Mouse (Mus musculus): ENCODE results near the gene Klhl29. TPM values are rescaled to one million over a fixed set of nuclear protein-coding genes. Genes with fewer than 3 reads are reported as not detected.

Klhl29 gene
- total RNA-seq, 1 experiment from 2014 or later, result not detected

DNA sequence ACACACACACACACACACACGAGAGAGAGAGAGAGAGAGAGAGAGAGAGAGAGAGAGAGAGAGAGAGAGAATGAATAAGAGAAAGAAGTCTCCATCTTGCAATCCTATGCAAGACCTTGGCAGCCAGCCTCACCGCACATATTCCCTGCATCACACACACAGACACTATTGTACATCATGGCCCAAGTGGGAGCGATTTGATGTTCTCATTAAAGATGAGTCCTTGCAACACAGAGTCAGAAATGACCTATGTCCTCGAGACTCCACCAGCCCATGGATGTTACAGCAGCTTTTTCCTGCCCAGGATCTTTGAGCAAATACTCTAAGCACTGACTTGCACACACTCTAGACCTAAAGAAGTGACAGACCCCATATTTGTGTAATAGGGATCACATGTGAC lies 114.0 kb downstream of the Klhl29 start:
- ATAC-seq (replicated peaks; ENCODE audit: low read depth, poor library complexity, severe bottlenecking), result no peak

DNA sequence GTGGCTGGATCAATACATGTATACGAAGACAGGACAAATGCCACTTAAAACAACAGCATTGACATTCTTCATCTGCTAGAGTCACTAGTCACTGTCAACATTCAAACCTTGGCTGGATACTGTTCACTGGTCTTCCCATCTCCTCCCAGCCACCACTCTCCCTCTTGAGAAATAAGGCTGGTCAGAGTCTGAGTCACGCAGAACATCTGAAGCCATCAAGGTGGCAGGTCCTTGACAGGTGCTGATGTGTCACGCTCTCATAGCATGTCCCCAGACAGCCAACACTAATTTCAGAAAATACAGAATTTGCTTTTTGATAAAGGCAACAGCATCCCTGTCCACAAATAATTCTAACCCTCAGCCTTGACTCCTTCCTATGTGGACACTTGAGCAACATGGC lies 116.7 kb downstream of the Klhl29 start:
- ATAC-seq (replicated peaks; ENCODE audit: low read depth, poor library complexity, severe bottlenecking), result no peak

DNA sequence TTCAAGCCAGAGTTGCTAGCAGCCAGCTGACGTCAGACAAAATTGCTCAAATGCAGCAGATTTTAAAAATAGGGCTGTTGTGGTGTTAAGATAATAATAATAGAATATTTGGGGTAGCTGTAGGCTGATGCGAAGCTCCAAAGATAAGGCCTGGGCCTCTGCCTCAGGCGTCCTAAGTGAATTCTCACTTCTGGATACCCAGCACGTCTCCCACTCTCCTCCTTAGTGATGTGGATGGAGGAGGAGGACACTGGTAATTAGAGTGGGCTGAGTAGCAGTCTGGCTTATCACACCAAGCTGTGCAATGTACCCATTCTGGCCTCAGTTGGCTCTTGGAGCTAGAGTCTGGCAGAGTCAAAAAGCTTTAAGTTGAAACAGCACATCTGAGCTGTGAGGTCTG lies 118.3 kb downstream of the Klhl29 start:
- no peak for ATAC-seq (replicated peaks; ENCODE audit: low read depth, poor library complexity, severe bottlenecking)

DNA sequence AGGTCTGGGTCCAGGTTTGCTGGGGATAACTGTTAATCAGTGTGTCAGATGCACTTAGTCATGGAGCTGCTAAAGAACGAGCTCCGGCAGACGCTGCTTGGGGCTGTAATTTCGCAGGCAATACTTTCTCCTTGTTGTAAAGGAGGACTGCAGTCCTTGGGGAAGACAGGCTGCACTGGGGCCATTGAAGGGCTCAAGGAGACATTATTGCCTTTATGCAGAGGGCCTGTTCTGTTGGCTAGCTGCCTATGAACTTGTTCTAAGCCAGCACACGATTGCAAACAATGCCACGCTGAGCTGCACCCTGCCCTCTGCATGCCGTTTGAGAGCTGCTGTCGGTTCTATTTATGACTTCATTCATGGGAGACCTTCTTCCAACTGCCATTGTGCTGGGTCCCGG lies 120.4 kb downstream of the Klhl29 start:
- ATAC-seq (replicated peaks; ENCODE audit: low read depth, poor library complexity, severe bottlenecking), result no peak

DNA sequence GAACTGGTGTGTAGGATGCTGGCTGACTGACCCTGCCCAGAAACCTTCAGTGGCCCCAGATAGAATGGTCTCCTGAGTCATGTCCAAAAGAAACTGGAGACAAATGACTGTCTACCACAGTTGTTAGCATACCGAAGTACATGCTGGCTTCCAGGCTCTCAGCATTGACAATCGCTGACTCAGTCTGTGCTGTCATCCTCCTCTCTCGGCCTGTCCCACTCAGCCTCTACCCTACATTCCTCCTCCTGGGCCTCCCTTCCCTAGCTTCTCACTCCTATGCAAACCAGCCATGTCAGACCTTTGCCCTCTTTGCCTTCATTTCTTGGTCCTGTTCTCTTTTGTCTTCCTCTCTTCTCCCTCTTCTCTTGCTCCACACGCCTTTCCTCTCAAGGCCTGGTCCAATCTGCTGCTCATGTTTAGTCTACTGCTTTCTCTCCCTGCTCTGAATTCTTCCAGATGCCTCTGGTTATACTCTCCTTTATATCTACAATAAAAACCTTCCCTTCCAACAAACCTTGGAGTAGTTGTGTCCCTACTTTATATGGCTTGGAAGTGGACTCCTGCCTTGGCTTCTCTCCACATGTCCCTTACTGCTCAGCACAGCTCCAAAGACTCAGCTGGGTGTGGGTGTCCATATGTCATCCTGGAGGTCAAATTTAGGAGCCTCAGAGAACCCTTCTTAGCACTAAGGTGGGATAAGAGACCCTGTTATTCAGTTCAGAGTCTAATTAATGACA lies 121.1 kb downstream of the Klhl29 start:
- no peak for ATAC-seq (replicated peaks; ENCODE audit: low read depth, poor library complexity, severe bottlenecking)

DNA sequence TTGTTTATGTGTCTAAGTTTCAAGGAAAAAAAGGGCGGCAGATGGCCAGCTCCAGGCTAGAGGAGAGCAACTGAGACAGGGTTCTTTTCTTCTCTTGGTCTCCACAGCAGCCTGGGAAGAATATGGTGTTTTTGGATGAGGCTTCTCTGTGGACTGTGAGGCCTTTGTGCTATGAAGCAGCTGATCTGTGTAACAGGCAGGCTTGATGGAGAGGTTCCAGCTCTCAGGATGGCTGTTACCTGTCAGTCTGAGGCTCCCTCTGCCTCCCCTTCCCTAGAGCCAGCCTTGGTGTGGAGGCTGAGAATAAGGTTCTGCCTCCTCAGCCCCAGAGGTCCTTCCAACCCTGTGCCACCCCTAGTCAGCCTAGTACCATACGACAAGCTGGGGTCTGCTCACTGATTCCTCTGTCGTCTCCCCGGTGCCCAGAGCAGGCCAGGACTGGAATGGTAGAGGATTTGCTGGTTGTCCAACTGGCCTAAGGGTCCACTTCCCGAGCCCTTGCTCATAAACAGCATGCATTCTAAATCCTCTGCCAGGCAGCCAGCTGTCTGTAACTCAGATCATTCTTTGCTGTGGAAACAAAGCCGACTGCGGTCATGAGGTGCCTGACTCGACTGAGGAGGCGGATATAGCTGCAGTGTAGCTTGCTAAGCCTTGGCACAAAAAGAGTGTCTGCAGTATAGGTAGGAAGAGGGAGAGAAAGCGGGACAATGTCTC lies 122.0 kb downstream of the Klhl29 start:
- no peak for ATAC-seq (replicated peaks; ENCODE audit: low read depth, poor library complexity, severe bottlenecking)

DNA sequence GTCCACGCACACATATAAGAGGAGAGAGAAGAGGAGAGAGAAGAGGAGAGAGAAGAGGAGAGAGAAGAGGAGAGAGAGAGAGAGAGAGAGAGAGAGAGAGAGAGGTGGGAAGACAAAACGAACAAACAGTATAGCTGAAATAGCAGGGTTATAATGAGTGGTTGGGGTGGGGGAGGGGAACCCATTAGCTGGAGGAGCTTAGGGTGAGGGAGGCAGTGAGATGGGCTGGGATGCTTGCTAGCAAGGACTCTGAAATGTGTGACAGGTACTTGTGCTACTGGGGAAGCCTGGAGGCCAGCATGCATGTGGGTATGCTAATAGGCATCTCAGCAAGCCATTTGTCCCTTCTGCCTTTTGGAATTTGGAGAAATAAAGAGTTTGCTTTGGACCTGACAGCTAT lies 122.9 kb downstream of the Klhl29 start:
- ATAC-seq (replicated peaks; ENCODE audit: low read depth, poor library complexity, severe bottlenecking), result no peak

DNA sequence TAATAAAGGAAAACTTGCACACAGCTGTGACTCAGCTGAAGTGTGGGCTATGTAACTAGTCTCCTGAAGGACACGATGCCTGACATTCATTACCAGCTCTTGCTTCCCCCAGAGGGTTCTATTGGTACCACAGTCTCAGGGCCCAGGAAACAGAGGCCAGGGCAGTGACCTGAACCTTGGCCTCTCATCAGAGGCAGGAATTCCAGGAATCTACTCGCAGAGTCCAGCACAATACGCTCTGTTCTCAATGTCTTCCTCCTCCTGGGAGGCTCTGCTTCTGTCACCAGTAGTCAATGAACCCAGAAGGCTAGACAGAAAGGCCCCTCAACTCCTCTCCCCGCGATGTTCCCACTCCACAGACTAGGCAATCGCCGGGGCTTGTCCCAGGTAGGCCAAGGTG lies 125.4 kb downstream of the Klhl29 start:
- no peak for ATAC-seq (replicated peaks; ENCODE audit: low read depth, poor library complexity, severe bottlenecking)

DNA sequence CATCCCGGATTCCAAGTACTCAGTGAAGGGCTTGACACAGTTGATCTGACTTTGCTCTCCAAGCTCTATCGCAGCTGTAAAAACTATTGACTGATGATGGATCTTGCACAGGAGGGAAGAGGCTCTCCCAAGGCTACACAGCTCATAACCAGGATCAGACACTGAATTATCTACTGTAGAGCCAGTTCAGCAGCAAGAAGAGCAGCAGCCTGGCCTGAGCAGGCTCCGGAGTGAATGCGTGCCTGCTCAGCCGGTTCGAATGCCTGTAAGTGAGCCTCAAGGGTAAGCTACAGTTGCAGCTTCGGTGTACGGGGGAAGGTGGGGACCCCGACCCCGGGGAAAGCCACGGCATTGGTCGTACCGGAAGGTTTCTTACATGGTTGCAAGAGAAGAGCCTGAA lies 126.4 kb downstream of the Klhl29 start:
- ATAC-seq (replicated peaks; ENCODE audit: low read depth, poor library complexity, severe bottlenecking), result no peak

DNA sequence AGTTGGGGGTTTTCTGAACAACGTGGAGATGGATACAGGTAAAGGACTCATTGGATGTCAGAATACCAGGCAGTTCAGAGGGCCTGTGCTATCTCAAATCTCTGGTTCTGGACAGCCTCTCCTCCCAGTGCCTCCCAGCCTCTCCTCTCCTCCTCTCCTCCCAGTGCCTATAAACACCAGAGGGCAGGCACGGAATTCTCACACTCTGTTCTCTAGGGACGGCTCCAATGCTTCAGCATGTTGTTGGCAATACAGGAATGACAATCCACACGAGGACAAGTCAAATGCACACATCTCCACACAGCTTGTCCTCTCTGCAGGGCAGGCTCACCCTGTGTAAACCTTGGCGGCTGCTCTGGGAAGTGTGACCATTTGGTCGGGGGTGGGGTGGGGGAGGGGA lies 128.0 kb downstream of the Klhl29 start:
- ATAC-seq (replicated peaks; ENCODE audit: low read depth, poor library complexity, severe bottlenecking), result no peak

DNA sequence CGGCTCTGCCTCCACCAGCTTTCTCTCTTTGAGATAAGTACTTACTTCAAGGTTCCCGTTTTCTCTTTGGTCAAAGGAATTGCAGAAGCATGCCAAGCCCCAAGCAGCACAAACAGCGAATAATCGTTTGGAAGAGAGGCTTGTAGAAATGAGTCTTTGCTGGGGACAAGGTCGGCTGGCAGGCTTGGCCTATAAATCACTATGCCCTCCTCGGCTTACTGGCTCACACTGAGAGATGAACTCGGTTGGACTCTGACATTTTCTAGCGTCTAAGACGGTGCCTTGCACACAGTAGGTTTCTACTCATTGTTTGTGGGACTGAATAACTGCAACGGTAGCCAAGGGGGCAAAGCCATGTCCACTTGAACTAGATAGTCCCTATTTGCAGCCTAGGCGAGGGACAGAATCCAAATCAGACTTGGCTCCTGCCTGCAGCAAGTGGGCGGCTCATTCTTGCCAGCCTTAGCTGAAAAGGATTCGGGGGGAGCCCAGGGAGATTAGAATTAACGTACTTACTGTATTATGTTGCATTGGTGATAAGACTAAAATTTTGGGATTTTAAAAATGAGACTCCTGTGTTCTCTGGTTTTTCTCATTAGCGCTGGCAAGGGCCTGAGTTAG lies 128.7 kb downstream of the Klhl29 start:
- ATAC-seq (replicated peaks; ENCODE audit: low read depth, poor library complexity, severe bottlenecking), result no peak

DNA sequence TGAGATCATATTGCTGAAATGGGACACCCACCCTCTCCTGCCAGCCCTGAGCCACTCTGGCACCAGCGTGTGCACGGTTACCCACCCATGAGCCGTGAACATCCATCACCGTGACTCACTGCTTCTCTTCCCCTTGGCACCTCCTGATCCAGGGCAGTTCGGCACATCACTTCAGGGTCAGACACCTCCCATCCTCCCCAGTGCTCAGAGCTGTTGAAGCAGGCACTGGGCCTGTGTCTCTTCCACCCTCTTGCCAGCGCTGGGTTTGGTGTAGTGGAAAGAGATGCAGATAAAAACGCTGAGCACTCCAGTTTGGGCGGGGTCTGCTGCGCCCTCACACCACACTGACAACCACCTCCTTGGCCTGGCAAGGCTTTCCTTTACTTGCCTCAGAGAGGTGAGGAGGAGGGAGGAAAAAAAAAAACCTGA lies 129.3 kb downstream of the Klhl29 start:
- no peak for ATAC-seq (replicated peaks; ENCODE audit: low read depth, poor library complexity, severe bottlenecking)

DNA sequence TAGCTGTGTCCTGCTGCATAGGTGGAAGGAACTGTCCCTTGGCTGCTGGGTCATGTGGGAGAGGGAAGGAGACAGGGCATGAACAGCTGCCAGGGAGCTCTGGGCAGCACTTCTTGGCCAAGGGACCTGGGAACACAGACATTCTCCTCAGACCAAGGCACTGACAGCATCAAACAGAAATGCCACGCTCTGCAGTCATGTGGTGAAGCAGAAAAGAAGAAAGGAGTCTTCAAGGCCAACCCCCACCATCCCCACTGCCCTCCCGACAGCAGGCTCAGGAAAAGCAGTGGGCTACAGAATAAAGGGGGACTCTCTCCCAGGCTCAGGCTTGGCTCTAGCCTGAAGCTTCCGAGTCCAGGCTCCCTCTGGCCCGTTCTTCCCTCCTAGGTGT lies 130.3 kb downstream of the Klhl29 start:
- no peak for ATAC-seq (replicated peaks; ENCODE audit: low read depth, poor library complexity, severe bottlenecking)

DNA sequence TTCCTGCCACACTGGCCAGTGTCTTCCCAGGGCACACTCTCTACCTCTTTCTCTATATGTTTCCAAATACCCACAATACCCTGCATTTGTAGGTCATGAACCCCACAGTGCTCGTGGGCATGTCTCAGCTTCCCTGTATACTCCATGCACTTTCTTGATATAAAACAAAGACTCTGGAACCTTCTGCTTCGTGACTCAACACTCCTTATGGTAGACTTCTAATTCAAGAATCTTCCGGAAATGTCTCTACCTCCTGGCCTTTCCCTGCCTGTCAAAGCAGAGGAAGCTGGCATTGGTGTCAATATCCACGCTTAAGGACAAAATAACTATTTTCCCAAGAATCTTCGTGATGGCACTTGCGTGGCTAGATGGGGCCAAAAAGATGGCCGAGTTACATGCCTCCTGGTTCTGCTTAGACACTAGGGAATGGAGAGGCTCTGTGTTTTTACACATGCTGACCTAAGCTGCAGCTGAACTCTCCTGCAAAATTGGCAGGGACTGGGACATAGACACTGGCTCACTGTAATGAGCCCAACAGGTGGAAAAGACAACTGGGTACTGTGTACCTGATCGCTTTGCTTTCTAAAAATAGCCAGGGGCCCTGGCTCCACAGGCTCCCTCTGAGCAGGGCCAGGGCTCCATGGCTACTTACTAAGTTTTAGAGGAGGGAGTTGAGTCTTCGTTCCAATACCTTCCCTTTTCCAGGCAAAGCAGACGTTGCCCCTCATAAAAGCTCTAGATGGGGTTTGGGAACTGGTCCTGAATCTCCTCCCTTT lies 130.9 kb downstream of the Klhl29 start:
- no peak for ATAC-seq (replicated peaks; ENCODE audit: low read depth, poor library complexity, severe bottlenecking)

DNA sequence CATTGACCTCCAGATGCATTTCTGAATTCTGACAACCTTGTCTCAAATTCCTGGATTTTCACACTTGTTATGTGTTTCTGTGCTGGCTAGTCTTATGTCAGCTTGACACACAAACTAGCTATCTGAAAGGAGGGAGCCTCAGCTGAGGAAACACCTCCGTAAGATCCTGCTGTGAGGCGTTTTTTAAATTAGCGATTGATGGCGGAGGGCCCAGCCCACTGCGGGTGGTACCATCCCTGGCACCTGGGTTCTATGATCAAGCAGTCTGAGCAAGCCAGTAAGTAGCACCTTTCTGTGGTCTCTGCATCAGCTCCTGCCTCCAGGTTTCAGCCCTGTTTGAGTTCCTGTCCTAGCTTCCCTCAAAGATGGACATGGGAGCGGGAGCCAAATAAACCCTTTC lies 131.6 kb downstream of the Klhl29 start:
- no peak for ATAC-seq (replicated peaks; ENCODE audit: low read depth, poor library complexity, severe bottlenecking)

DNA sequence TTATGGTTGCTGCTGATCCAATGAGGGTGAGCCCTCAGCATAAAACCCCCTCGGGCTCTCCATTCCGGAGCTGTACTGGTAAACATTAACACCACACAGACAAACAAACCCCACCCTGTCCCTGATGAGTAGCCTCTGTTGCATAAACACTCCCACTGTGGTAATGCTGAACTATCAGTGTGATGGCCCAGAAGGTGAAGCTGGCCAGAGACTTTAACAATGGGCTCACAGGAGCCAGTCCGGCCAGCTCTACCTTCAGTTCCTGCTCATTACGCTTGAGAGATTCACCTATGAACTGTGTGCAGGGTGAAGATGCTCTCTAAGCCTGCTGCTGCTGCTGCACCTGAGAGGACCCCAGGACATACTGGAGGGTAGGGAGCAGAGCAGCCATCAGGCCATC lies 132.0 kb downstream of the Klhl29 start:
- ATAC-seq (replicated peaks; ENCODE audit: low read depth, poor library complexity, severe bottlenecking), result no peak

DNA sequence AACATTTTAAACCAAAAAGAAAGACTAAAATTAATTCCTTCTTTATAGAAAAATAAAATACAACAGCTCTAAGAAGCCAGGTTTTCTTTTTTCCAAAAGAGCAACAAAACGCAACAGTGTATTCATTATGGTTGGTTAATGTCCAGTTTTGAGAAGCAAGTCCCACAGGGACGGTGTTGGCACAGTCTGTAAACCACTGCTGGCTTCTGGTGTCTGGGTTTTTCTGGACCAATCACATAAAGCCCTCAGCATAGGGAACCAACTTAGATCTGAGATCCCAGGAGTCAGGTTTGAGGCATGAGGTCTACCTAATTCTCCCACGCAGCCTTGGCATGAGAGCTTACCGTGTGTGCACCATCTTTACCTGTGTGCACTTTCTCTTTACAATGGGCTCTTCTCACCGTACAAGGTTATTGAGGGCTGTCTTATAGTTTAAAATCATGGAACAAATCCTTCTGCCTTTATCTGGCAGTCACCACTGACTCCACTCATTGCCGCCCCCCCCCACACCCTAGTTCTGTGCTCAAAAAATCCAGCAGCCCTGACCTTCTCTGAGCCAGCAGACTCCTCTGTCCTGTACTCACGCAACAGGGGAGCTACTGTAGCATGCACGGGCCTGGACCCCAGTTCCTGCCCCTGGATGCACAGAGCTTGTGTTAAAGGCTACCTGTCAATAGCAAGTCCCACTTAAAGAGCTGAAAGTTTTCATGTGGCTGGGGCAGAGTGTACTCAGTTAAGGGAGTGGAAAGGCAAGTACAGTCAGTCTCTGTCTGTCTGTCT lies 132.7 kb downstream of the Klhl29 start:
- ATAC-seq (replicated peaks; ENCODE audit: low read depth, poor library complexity, severe bottlenecking), result no peak

DNA sequence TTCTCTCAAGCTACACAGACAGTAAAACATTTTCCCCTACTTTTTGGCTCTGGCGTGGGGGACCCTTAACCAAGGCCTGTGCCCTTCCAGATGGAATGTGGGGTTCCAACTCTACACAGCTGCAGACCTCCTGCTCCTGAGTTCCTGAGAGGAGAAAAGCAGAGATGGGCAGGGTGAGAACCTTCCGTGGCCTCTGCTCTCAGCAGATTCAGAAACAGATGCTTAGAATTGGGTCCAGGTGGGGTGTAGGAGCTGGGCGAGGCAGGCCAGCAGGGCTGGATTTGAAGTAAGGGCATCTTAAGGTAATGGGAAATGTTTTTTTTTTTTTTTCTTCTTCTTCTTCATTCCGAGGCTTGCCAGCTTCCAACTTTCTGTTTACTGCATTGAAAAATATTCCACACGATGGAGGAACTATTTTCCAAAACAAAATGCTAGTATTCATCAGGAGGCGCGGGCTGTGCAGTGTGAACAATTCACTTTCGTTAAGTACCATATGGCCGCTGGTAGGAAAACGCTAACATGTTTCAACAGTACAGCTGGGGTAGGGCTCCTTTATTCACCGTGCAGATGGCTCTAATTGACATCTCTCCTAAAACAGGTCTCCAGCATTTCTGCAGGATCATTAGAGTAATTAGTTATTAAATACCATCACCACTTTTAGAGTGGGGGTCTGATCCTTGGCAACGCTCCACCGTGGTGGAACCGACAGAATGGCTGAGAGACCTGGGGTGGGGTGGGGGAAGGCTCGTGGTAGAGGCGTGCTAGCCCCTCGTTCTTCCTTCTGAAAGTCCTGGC lies 135.8 kb downstream of the Klhl29 start:
- no peak for ATAC-seq (replicated peaks; ENCODE audit: low read depth, poor library complexity, severe bottlenecking)

DNA sequence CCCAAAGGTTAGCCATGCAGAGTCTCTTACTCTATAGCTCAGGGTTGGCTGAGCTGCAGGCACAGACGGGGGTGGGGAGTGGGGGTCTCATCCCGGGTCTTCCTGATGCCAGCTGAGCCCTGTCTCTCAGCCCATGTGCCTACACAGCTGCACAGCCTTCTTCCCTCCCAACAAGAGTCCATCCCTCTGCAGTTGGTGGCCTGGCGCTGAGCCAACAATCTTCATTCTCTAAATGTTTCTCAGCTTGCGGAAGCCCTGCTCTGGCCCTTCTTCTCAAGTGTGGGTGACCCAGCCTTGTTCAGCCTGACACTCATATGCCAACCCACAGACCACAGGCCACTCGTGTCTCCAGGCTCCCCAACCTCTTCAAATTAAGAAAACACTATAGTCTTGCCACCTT lies 138.4 kb downstream of the Klhl29 start:
- no peak for ATAC-seq (replicated peaks; ENCODE audit: low read depth, poor library complexity, severe bottlenecking)
